Mouse (Mus musculus): ENCODE measurements around the gene Lrrc36.

- no peak for TF ChIP-seq MAX (IDR thresholded peaks at IDR 0.05; ENCODE audit: low read length)
- TF ChIP-seq CTCF (IDR thresholded peaks at IDR 0.05 in 2 of 3, conservative IDR thresholded peaks at IDR 0.05 in 1 of 3; ENCODE audit: control insufficient read depth in 1 of 3, insufficient read depth in 1 of 3, low read depth in 2 of 3, low read length in 3 of 3, poor library complexity in 1 of 3, severe bottlenecking in 1 of 3), result no peak
- no peak for TF ChIP-seq ZNF384 (IDR thresholded peaks at IDR 0.05; ENCODE audit: low read depth, low read length)
- no peak for TF ChIP-seq POLR2A (IDR thresholded peaks at IDR 0.05; ENCODE audit: control insufficient read depth in 1 of 2, insufficient read depth in 1 of 2, low read depth in 1 of 2, low read length in 2 of 2, poor library complexity in 1 of 2)
- TF ChIP-seq MXI1 (IDR thresholded peaks at IDR 0.05; ENCODE audit: low read depth, low read length), result no peak
- TF ChIP-seq GATA1 (IDR thresholded peaks at IDR 0.05; ENCODE audit: low read depth, low read length), result no peak
- no peak for TF ChIP-seq KAT2A (conservative IDR thresholded peaks at IDR 0.05; ENCODE audit: low read depth, low read length)
- no peak for TF ChIP-seq TCF12 (IDR thresholded peaks at IDR 0.05; ENCODE audit: low read depth, low read length)
- no peak for TF ChIP-seq MYB (IDR thresholded peaks at IDR 0.05; ENCODE audit: low read depth, low read length)
Observed at GRCm38 (mm10) chr8:105494566-105494965, 81.2 kb downstream of the Lrrc36 start.
